ENCODE assay signal across 13 mouse cellular contexts in the genomic region with DNA sequence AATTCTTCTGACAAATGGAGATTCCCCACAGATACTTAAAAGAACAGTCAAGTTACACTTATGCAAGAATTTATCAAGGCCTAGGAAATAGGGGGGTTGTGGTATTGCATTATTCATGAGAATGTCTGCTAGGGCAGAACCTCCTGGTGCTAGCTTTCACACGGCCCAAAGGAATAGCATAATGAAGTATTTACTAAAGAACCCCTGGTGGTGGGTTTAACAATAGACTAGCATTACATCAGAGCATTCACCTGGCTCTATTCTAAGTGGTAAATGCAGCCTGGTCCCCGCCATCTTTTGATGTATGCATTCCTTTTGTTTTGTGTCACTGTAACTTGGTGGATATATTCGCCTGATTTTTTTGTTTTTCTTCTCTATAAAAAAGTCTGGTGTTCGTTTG. TPM values are rescaled to one million over a fixed set of nuclear protein-coding genes. Genes with fewer than 3 reads are reported as not detected.
"Had no signal": no experiment of that assay in that cellular context is flagged by ENCODE, and none has a peak within 500 bp of the region (broad histone marks: within the 10 kb centered on the region; RNA-seq: fewer than 3 reads in every experiment).

No protein-coding gene starts in this region.

RNA-seq across cellular contexts. Expression of gene Cyp2c70, which starts 15.8 kb away (rescaled TPM):
- polyA plus RNA-seq: heart, adult 2 months; heart, embryonic 11.5 days; heart, embryonic 13.5 days; heart, embryonic 15.5 days; heart, postnatal 0 days; hindbrain, embryonic 11.5 days; hindbrain, embryonic 13.5 days; hindbrain, embryonic 15.5 days; hindbrain, postnatal 0 days; kidney, embryonic 14.5 days; limb, embryonic 10.5 days; limb, embryonic 12.5 days; limb, embryonic 14.5 days had no signal
